Mouse (Mus musculus) left cerebral cortex, postnatal 36 days (tissue): Measurements from ENCODE around the gene Pglyrp1. TPM values are rescaled to one million over a fixed set of nuclear protein-coding genes. Genes with fewer than 3 reads are reported as not detected.

Source experiments
- DNase-seq, 2 experiments: peaks; one replicate each; pipeline ENCODE4 v3.0.0; 2021 to 2022; ENCODE audit warnings: low spot score in 2 of 2, mixed read lengths in 1 of 2
- intact Hi-C: fragments of 180-260 bp; cut with DNase I; formaldehyde crosslinking; loops from one replicate; pipeline ENCODE4 v1.15.1; 2025
- total RNA-seq, 2 experiments: library from RNA; stranded (reverse); gene quantifications; 2 replicates each; pipeline ENCODE4 v1.2.3; 2021

Pglyrp1 gene
- total RNA-seq, 2 experiments from 2014 or later: 20.5 to 21.9 TPM

GRCm38 (mm10) chr7:18883991-18884744, 13.0 kb downstream of the Pglyrp1 start:
- no peak for DNase-seq
- intact Hi-C loops: no loop called here

- intact Hi-C loops: no loop called here
Observed at GRCm38 (mm10) chr7:18884745-18885422, 13.8 kb downstream of the Pglyrp1 start.

DNA sequence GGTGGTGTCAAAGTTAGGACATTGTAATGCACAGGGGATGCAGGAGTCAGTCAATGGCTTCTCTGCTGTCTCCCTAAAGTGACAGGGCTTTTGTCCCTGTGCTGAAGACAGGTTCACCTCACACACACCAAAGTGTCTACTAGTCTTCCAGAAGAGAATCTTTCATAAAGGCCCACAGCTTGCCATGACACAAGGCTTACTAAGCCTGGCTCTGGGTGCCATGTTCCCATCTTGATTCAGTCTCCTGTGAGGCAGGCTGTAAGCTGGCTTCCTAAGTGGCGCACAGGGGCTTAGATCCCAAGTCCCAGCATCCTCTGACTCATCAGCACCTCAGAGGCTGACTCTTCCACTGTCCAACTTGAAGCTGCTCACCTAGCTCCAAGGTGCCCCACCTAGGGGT, 15.8 kb downstream of the Pglyrp1 start:
- DNase-seq: no peak
- intact Hi-C loops: no loop called here

More at GRCm38 (mm10) chr7:18884745-18885422, 13.8 kb downstream of the Pglyrp1 start:
- no peak for DNase-seq

GRCm38 (mm10) chr7:18890848-18891247, 19.7 kb downstream of the Pglyrp1 start:
- intact Hi-C loops: loop anchor here (5.0 kb wide), 1 partner anchor 111 kb away; the partner anchor contains the start of gene Irf2bp1
- DNase-seq: no peak

DNA sequence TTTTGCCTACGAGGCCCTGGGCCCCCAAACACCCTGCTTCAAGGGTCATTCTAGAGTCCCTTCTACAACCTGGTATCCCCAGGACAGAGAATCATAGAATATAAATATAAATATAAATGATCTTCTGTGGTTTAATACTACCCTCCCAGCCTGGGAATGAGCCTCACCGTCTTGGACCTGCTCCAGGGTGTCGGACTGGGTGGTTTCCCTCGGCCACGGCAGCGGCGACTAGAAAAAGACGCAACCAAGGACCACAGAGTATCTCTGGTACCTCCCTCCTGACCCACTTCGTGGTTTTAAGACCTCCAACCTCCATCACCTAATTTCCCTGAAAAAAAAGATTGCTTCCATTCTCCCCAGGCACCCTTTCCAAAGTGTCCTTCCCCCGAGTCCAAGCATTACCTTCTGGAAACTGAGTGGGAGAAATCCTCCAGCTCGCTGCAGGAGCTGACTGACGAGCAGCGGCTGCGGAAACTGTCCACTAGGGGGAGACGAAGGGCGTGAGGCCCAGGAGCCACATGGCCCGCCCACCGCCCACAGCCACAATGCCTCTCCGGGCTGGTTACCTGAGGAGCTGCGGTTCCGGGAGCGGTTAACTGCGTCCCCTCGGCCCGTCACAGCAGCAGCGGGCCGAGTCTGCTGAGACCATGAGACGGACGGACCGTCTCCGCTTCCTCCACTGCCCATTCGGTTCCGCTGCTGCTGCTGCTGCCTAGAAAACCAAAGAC, 20.9 kb downstream of the Pglyrp1 start:
- intact Hi-C loops: loop anchor here (5.0 kb wide), 1 partner anchor 110 kb away; the partner anchor contains the start of gene Irf2bp1
- peak; percentile 90 to 91 for DNase-seq

DNA sequence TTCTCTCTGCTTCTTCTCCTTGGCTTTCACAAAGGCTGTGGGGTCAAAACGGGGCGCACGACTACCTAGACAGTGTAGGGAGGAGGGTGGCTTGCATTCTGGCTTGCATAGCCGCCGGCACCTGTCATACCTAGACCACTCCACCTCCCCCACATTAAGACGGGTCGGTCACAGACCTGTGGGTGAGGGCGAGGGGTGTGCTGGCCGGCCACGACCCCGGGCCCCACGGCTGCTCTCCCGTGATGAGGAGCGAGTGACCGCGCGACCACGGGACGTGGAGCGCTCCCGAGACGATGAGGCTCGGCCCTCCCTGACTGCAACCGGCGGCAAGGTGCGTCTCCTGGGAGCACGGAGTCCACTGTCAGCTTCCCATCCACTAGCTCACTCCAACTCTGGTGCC, 21.9 kb downstream of the Pglyrp1 start:
- no peak for DNase-seq
- intact Hi-C loops: loop anchor here (5.0 kb wide), 1 partner anchor 109 kb away; the partner anchor contains the start of gene Irf2bp1

GRCm38 (mm10) chr7:18893651-18894430, 22.7 kb downstream of the Pglyrp1 start:
- intact Hi-C loops: loop anchor here (5.0 kb wide), 1 partner anchor 108 kb away; the partner anchor contains the start of gene Irf2bp1
- peak; percentile 33 to 39 for DNase-seq

- DNase-seq: peak in 1 of 2 experiments; percentile 13
- intact Hi-C loops: loop anchor here (5.0 kb wide), 1 partner anchor 96 kb away; the partner anchor contains the start of gene Mypop
Observed at GRCm38 (mm10) chr7:18896536-18896935, 25.4 kb downstream of the Pglyrp1 start.

DNA sequence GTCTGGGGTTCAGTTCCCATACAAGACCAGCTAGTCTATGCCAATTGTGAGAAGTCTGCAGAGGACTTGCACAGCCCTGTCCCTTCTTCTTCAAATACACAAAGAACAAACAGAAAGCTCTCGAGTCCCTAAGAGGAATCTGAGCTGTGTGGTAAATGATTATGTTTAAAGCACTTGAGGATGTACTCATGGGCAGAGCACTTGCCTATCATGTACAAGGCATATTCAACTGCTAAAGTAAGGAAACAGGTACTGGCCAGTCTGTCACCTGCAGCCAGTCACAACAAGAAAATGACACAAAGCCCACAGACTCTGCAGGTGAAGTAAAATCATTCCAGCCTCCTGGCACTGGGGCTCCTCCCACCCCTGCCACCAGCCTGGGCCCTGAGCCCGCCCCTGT, 29.4 kb downstream of the Pglyrp1 start:
- DNase-seq: no peak
- intact Hi-C loops: no loop called here

DNA sequence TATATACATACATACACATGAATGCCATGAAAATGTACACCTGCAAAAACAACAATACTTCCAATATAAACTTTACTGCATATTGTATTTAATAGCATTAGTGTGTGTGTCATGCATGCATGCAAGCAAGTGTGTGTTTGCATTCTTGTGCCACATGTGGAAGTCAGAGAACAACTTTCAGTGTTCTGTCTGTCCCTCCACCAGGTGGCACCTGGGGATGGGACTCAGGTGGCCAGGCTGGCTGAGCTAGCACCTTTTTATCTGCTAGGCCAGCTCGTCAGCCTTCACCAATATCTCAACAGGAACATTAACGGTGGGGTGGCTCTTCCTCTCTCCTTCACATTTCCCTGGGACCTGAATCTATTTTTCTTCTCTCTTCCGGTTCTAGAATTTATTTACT, 31.4 kb downstream of the Pglyrp1 start:
- DNase-seq: no peak

GRCm38 (mm10) chr7:18904971-18905370, 33.8 kb downstream of the Pglyrp1 start:
- intact Hi-C loops: no loop called here
- DNase-seq: no peak

More for the DNA sequence above, 31.4 kb downstream of the Pglyrp1 start:
- intact Hi-C loops: no loop called here

GRCm38 (mm10) chr7:18909797-18910196, 38.7 kb downstream of the Pglyrp1 start:
- no peak for DNase-seq
- intact Hi-C loops: no loop called here

DNA sequence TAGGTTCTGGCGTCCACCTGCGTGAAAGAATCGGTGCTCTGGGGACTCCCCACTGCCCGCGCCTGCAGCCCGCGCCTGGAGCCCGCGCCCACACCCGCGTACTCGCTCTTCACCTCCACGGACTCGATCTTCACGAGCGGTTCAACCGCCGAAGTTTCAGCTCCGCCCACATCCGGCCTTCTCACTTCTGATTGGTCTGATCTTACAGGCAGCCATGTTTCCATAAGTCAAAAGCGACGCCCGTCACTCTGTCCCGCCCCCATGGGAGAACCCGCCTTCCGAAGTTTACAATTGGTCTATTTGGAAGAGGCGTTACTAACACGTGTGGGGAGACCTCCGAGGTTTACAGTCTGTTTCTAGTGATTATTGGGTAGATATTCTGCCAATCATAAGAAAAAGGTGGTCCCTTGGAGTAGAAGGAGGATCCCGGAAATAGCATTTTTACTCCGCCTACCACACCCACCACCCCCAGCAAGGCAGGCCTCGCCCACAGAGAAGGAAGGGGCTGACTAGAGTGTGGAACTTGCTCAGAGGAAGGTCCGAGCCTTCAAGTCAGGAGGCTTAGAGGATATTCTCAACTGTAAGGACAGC, 39.2 kb downstream of the Pglyrp1 start, which contains the start of gene Ccdc61:
Gene Ccdc61 (minus strand): TSS at position 175 of the 591 bp plus-strand sequence.
- intact Hi-C loops: no loop called here

GRCm38 (mm10) chr7:18916254-18916653, 45.1 kb downstream of the Pglyrp1 start:
- no peak for DNase-seq
- intact Hi-C loops: no loop called here

More for the DNA sequence above, 39.2 kb downstream of the Pglyrp1 start, which contains the start of gene Ccdc61:
- DNase-seq: peak; percentile 94 to 96

DNA sequence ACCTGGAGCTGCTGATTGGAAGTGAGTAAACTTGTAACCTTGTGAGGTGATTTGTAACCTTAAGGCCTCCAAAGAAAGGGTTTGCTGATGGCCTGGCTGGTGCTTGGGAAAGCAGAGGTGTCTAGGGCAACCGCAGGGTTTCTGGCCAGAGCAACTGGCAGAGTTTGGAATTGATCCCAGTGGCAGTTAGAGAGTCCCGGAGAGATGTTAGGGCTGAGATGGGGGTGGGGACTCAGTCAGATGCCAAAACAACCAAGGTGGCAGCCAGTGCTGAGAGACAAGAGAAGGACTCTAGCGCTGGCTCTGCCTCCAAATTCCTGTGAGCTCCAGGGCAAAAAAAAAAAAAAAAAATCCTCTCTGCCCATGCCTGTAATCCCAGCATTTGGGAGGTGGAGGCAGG, 46.8 kb downstream of the Pglyrp1 start:
- intact Hi-C loops: no loop called here
- no peak for DNase-seq

- DNase-seq: peak; percentile 84 to 86
- intact Hi-C loops: no loop called here
Observed at GRCm38 (mm10) chr7:18921069-18921468, 49.9 kb downstream of the Pglyrp1 start.

DNA sequence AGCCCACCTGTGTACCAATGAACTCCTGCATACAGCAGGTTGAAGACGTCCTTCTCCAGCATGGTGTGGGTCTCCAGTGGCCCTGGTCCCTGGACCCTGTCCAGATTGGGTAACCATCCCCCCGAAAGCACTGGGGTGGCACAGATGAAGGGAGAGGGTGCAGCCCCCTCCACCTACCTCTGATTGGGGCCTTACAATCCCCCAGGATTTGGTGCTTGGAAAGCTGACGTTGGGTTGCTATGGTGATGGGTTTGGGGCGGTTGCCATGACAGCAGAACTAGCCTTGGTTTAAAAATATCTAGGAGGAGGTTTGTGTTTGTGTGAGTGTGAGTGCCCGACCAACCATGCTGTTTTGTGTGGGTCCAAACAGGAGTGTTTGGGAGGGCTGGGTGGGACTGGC, 51.7 kb downstream of the Pglyrp1 start:
- intact Hi-C loops: loop anchor here (2.0 kb wide), 1 partner anchor 68 kb away; the partner anchor contains the start of gene Mypop
- peak; percentile 86 to 87 for DNase-seq

GRCm38 (mm10) chr7:18923267-18923666, 52.1 kb downstream of the Pglyrp1 start:
- intact Hi-C loops: loop anchor here (2.0 kb wide), 1 partner anchor 68 kb away; the partner anchor contains the start of gene Mypop

More at GRCm38 (mm10) chr7:18923267-18923666, 52.1 kb downstream of the Pglyrp1 start:
- DNase-seq: peak in 1 of 2 experiments; percentile 45
